Mouse (Mus musculus): ENCODE measurements around the gene a.
"Not testable (repeated sequence)": the region's sequence is repeated elsewhere in the genome, so short reads cannot be mapped to it uniquely, and the experiment has no call there.

a gene

DNA sequence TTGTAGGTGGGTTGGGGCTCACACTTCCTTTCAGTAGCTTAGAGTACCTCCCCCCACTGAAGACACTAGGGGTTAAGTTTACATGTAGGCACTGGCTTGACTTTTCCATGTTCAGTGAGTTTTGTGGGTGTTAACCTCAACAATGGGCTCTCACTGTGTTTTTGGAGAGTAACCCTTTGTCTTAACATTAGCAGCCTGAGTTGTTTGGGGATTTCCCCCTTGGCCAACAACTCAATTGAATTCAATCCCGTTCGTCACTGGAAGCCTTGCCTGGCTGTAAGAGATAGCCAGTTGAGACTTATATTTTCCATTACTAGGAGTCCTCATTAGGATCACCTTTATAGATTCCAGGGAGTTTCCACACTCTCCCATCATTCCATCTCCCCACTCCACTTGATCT is 45.3 kb downstream of the a start:
- no peak for DNase-seq (ENCODE audit: low spot score in 2 of 2)

DNA sequence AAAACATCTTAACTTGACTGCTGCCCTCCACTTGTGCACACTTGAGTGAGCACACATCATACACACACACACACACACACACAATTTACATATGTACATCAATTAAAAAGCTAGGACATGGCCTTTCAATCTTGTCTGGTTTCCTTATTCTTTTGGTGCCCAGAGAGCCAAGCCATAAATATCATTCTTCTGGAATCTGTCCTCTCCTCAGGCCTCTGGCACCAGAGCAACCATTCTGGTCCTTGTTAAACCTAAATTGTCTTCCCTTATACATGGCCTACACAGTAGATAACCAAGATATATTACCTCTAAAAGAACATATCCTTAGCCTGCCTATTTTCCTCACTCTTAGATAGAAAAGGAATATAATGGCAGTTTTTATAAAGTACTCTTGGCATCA is 56.9 kb downstream of the a start:
- DNase-seq (ENCODE audit: low spot score in 2 of 2) = no peak

GRCm38 (mm10) chr2:154855383-154855782 is 64.2 kb downstream of the a start:
- peak; percentile 34 to 55 for DNase-seq (ENCODE audit: low spot score in 2 of 2)

DNA sequence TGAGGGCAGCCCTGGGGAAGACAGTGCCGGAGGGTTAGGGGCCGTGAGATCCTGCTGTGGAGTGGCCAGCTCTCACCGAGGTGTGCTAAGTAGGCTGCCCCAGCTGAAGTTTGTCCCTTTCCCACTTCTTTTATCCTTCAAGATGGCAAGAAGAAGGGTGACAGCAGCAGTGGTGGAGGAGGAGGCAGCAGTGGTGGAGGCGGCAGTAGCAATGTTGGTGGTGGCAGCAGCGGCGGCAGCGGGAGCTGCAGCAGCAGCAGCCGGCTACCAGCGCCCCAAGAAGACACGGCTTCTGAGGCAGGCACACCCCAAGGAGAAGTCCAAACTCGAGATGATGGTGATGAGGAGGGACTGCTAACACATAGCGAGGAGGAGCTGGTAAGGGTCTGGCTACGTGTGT is 72.5 kb downstream of the a start:
- no peak for DNase-seq (ENCODE audit: low spot score in 2 of 2)

GRCm38 (mm10) chr2:154865696-154866095 is 74.5 kb downstream of the a start:
- no peak for DNase-seq (ENCODE audit: low spot score in 2 of 2)

- DNase-seq (ENCODE audit: low spot score in 2 of 2) = no peak
Measured at GRCm38 (mm10) chr2:154868106-154868505, 76.9 kb downstream of the a start.

DNA sequence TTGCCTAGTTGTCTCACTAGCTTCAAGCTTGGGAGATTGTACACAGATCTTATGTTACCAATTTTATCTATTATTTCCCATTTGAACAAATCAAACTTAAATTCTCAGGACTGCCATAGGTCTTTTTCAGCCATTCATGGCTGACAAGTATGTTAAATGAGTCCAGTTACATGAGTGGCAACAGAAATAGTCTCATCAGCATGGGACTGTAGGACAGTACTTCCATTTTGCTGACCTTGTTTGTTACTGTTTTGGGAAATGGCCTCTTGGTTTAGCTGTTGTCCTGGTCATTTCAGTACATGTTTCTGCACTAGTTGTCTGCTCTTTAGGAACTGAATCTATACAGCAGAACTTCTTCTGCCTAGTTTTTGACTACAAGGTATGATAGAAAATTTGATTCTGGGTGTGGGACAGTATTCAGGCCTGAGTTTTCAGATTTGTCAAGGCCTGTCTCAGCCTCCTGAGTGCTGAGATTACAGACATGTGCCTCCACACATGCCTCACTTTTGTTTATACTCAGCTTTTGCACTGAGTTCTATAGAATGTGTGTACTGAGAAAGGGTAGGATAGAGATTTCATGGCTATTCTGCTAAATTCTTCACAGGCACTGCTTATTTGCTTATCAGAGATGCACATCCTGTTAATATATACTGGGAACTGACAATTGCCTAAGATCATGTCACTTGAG is 78.9 kb downstream of the a start:
- DNase-seq (ENCODE audit: low spot score in 2 of 2) = no peak

DNA sequence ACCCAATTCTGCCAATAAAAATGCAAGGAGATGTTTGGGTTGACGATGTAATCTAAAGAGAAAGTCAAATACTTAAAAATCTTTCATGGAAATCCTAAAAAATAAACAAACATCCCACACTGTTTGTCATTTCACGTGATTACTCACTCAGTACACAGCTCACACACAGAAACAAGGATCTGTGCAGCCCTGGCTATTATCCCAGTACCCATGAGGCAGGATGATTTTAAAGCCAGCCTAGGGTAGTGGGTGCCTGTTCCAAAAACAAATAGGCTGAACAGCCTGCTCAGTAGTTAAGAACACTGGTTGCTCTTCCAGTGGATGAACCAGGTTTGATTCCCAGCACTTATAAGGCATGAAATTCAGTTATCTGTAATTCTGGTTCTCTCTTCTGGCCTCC is 85.4 kb downstream of the a start:
- no peak for DNase-seq (ENCODE audit: low spot score in 2 of 2)

DNA sequence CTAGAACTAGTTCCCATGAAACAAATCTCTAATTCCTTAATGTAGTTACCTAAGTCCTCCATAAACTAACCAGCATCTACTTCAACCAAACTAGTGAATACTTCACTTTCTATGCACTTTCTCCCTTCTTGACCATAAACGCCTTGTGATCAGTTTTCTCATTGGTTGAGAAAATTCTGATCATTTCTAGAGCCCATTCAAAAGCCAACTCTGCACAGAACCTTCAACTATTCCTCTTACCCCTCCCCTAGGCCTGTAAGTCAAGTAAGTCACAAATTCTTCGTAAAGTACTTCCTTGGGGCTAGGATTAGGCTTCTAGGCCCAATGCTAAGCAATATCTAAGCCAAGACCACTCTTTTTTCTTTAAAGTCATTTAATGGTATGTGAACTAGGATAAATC is 100.4 kb downstream of the a start:
- DNase-seq (ENCODE audit: low spot score in 2 of 2) = no peak

DNA sequence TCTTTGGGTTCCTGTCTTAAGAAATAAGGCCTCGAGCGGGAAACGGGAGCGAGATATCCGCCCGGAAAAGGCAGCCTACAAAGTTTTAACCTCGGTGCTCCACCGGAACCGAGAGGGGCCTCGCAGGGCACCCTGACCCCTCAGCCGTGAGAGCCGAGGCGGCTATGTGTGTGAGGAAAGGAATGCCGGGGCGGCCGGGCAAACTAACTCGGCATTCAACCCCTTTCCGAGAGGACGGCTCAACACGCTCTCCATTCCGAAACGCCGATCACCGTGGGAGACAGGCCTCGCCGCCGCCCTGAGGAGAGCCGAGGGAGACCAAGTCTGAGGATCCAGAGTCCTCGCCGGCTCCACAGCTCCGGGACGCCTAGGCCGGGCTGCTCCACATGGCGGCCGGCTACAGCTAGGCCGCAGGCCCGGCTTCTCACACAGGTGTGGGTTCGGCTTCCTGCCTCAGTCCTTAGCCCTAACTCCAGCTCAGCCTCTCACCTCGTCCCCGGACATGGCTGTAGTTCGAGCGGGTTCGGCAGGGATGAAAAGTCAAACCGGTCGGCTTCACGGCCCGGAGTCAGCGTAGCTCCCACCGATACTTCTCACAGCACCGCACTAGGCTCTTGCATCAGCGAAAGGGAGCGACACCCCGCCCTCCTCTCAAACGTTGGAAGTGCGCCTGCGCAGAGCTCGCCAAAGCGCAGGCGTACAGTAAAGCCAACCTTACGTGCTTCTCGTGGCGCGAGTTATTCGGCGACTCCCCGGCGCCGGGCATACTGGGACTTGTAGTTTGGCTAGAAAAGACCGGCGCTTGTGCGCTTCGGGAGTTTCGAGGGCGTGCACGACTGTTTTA is 101.2 kb downstream of the a start, which contains the start of gene Eif2s2:
Gene Eif2s2 (minus strand): TSS at position 735 of the 844 bp plus-strand sequence.
- DNase-seq (ENCODE audit: low spot score in 2 of 2) = peak; percentile 97 to 98

DNA sequence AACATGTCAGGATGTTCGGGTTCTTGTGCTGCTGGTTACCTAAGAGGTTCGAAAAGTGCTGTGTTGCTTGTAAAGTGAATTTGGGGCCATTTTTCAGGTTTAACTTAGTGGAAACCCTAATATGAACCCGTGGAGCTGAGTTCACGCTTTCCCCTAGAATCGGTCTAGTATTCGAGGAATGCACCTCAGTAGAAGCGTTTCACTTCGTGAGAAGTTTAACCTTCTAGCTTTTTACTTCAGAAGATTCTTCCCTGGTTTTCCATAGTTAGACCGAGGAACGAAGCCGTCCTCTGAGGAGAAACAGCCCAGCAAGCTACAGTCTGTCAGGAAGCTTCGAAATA is 101.8 kb downstream of the a start:
- no peak for DNase-seq (ENCODE audit: low spot score in 2 of 2)

DNA sequence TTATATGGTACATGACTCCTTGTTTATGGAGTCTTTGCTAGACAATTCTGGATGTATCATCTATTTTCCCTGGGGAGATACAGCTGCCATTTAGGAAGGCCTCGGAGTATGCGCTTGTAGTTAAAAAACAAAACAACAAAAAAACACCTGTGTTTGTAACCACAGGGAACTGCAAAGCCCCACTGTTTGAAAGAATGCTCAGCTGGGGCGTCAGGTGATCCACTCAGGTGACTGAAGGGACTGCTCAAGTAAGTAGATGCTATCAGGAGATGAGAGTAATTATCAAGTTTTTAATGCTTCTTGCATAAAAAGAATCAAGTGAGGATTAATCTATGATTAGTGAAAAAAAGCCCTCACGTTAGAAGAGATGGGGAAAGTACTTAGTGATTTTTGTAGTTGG is 102.3 kb downstream of the a start:
- DNase-seq (ENCODE audit: low spot score in 2 of 2) = no peak

GRCm38 (mm10) chr2:154899004-154899403 is 107.8 kb downstream of the a start:
- DNase-seq (ENCODE audit: low spot score in 2 of 2) = not testable (repeated sequence)

DNA sequence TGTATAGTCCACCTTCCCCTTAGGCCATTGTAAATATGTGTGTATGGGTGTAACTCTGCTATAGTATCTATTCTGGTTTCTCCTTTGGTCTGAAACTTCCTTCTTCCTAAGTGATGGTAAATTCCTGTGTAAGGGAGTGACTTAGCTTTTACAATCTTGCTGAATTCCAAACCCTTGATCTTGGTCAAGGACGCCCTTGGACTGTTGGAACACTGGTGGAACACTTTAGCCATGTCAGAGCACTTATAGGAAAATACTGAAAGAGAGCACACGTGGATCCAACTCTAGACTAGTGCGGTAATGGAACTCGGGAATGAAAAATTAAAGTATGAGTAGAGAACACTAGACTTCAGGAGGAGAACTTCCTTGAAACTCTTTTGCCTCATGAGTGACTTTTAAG is 108.2 kb downstream of the a start:
- DNase-seq (ENCODE audit: low spot score in 2 of 2) = not testable (repeated sequence)

GRCm38 (mm10) chr2:154902111-154902510 is 110.9 kb downstream of the a start:
- no peak for DNase-seq (ENCODE audit: low spot score in 2 of 2)

GRCm38 (mm10) chr2:154905796-154906195 is 114.6 kb downstream of the a start:
- no peak for DNase-seq (ENCODE audit: low spot score in 2 of 2)

- DNase-seq (ENCODE audit: low spot score in 2 of 2) = not testable (repeated sequence)
Measured at GRCm38 (mm10) chr2:154908223-154908622, 117.0 kb downstream of the a start.

DNA sequence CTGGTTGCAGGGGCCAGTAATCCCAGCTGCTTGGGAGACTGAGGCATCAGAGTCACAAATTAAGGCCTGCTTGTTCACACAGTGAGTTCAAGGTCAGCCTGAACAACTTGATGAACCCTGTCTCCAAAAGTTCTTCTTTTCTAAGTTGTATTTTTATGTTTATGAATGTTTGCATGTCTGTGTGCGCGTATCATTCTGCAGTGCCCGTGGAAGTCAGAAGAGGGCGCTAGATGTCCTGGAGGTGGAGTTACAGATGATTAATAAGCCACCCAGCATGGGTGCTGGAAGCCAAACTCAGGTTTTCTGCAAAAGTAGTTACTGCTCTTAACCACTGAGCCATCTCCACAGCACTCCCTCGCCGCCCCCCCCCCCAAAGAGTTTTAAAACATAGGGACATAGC is 118.6 kb downstream of the a start:
- DNase-seq (ENCODE audit: low spot score in 2 of 2) = no peak

DNA sequence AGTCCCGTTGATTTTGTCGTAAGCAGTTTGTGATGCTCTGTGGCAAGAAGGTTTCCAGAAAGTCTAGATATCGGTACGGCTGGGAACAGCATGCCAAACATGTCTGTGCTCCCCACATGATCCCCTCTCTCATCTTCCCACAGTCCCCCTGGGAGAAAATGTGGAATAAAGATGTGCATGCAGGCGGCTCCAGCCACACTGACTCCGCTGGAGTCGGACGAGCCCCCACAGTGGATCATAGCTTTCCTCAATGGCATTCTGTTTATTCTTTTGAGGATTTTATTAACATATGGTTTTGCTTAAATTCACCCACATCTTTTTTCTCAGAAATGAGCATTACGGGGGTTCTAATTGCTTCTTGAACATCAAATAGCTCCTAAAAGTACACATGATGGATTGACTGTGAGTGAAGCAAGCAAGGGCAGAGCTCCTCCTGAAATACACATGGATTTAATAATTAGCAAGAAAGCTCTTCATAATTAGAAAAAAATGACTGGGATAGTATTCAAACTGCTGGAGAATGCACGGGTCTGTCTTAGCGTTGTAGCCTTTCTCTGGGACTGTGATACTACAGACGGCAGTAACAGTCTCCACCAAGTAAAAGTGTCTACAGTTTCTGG is 124.8 kb downstream of the a start:
- DNase-seq (ENCODE audit: low spot score in 2 of 2) = no peak

- no peak for DNase-seq (ENCODE audit: low spot score in 2 of 2)
Measured at GRCm38 (mm10) chr2:154916547-154916946, 125.3 kb downstream of the a start.

- no peak for DNase-seq (ENCODE audit: low spot score in 2 of 2)
Measured at GRCm38 (mm10) chr2:154917866-154918641, 126.9 kb downstream of the a start.

DNA sequence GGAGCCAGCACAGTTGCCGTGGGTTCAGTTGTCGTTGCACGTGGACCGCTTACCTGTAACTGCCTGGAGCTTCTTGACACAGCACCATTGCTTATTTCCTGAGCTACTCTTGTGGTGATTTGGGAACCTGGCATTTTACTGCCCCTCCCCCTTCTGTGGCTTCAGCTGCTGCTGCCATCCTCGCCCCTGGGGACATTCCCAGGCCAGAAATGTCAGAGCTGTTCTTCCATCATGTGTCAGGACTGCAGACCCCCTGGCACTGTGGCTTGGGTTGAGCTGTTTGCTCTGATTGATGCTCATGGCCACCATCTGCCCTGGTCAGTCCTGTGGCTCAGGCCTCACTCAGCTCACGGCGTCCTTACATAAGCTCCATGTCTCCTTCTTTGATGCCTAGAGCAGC is 129.7 kb downstream of the a start:
- no peak for DNase-seq (ENCODE audit: low spot score in 2 of 2)
